Mouse (Mus musculus) embryonic facial prominence, embryonic 12.5 days (tissue): ENCODE results near the gene Sipa1l3. TPM values are rescaled to one million over a fixed set of nuclear protein-coding genes. Genes with fewer than 3 reads are reported as not detected.

Experiments
- ATAC-seq: fragments of 200-750 bp; cut with Nextera tagmentation; 2 replicates; pipeline ENCODE4 v1.8.0; 2017; ENCODE audit not compliant: insufficient number of reproducible peaks, insufficient read depth, low FRiP score, low TSS enrichment
- H3K27ac ChIP-seq: fragments of 300-500 bp; sonication (generic); 2 replicates; pipeline ENCODE4 v1.5.1; 2016; ENCODE audit warnings: mild to moderate bottlenecking
- H3K27me3 ChIP-seq: fragments of 300-500 bp; sonication (generic); 2 replicates; pipeline ENCODE4 v1.6.1; 2016; ENCODE audit warnings: mild to moderate bottlenecking, moderate library complexity
- H3K36me3 ChIP-seq: fragments of 300-500 bp; sonication (generic); 2 replicates; pipeline ENCODE4 v1.6.1; 2016; ENCODE audit warnings: mild to moderate bottlenecking
- H3K4me1 ChIP-seq: fragments of 300-500 bp; sonication (generic); 2 replicates; pipeline ENCODE4 v1.6.1; 2016
- H3K4me2 ChIP-seq: fragments of 300-500 bp; sonication (generic); replicated peaks from 2 replicates; pipeline ENCODE4 v1.6.1; 2016; ENCODE audit warnings: mild to moderate bottlenecking, moderate library complexity
- H3K4me3 ChIP-seq: fragments of 300-500 bp; sonication (generic); 2 replicates; pipeline ENCODE4 v1.5.1; 2016; ENCODE audit warnings: mild to moderate bottlenecking
- H3K9ac ChIP-seq: fragments of 300-500 bp; sonication (generic); 2 replicates; pipeline ENCODE4 v1.6.1; 2016; ENCODE audit warnings: mild to moderate bottlenecking, moderate library complexity
- H3K9me3 ChIP-seq: fragments of 300-500 bp; sonication (generic); 2 replicates; pipeline ENCODE4 v1.6.1; 2016; ENCODE audit warnings: mild to moderate bottlenecking, moderate library complexity
- WGBS: fragments of 180-500 bp; shearing (Covaris S2); methylation state at CpG from one replicate; pipeline ENCODE4 v1.1.7; 2016; 5-methylcytosine and 5-hydroxymethylcytosine counted together
- polyA plus RNA-seq: library from polyadenylated mRNA; unstranded; fragments of >200 nt; fragmentation: Nextera tagmentation; extraction: Ambion mirVana; gene quantifications from 2 replicates; pipeline ENCODE4 v1.2.1, GENCODE M21; 2016

Gene Sipa1l3
- polyA plus RNA-seq, 1 experiment from 2014 or later, result 16.3 TPM

GRCm38 (mm10) chr7:29338351-29338919 lies 180.0 kb downstream of the Sipa1l3 start:
- H3K4me1 ChIP-seq, result peaks cover 12% of the 10 kb centered on the region
- H3K27ac ChIP-seq, result no peak overlapping the region
- H3K9ac ChIP-seq, result no peak overlapping the region
- ATAC-seq, result no peak
- no peaks in the 10 kb centered on the region for H3K9me3 ChIP-seq
- peaks cover 5% of the 10 kb centered on the region; the same call in 1 of the 2 replicates for H3K36me3 ChIP-seq
- 86% methylated on average over 9 of the region's 9 CpGs for WGBS
- no peak overlapping the region for H3K4me2 ChIP-seq
- no peak overlapping the region for H3K4me3 ChIP-seq
- H3K27me3 ChIP-seq, result no peaks in the 10 kb centered on the region

GRCm38 (mm10) chr7:29337766-29338165 lies 180.7 kb downstream of the Sipa1l3 start:
- no peak overlapping the region for H3K9ac ChIP-seq
- WGBS, result 89% methylated on average over 2 of the region's 2 CpGs
- peaks cover 12% of the 10 kb centered on the region for H3K4me1 ChIP-seq
- no peak for ATAC-seq
- no peaks in the 10 kb centered on the region for H3K27me3 ChIP-seq
- no peaks in the 10 kb centered on the region for H3K9me3 ChIP-seq
- no peak overlapping the region for H3K4me3 ChIP-seq
- H3K4me2 ChIP-seq, result no peak overlapping the region
- no peak overlapping the region for H3K27ac ChIP-seq
- peaks cover 5% of the 10 kb centered on the region; the same call in 1 of the 2 replicates for H3K36me3 ChIP-seq

- H3K36me3 ChIP-seq, result peaks cover 10% of the 10 kb centered on the region
- no peak overlapping the region for H3K4me2 ChIP-seq
- no peak overlapping the region for H3K27ac ChIP-seq
- H3K4me3 ChIP-seq, result no peak overlapping the region
- H3K27me3 ChIP-seq, result no peaks in the 10 kb centered on the region
- ATAC-seq, result no peak
- H3K4me1 ChIP-seq, result peaks cover 3% of the 10 kb centered on the region
- no peaks in the 10 kb centered on the region for H3K9me3 ChIP-seq
- 74% methylated on average over 9 of the region's 9 CpGs for WGBS
- no peak overlapping the region for H3K9ac ChIP-seq
These were observed 181.6 kb downstream of the Sipa1l3 start for GRCm38 (mm10) chr7:29336795-29337319.

GRCm38 (mm10) chr7:29335841-29336671 lies 182.4 kb downstream of the Sipa1l3 start:
- no peaks in the 10 kb centered on the region for H3K4me1 ChIP-seq
- no peaks in the 10 kb centered on the region for H3K27me3 ChIP-seq
- H3K36me3 ChIP-seq, result peaks cover 18% of the 10 kb centered on the region
- no peak for ATAC-seq
- no peak overlapping the region for H3K4me2 ChIP-seq
- no peaks in the 10 kb centered on the region for H3K9me3 ChIP-seq
- no peak overlapping the region for H3K9ac ChIP-seq
- WGBS, result 64% methylated on average over 6 of the region's 6 CpGs
- H3K4me3 ChIP-seq, result no peak overlapping the region
- no peak overlapping the region for H3K27ac ChIP-seq

DNA sequence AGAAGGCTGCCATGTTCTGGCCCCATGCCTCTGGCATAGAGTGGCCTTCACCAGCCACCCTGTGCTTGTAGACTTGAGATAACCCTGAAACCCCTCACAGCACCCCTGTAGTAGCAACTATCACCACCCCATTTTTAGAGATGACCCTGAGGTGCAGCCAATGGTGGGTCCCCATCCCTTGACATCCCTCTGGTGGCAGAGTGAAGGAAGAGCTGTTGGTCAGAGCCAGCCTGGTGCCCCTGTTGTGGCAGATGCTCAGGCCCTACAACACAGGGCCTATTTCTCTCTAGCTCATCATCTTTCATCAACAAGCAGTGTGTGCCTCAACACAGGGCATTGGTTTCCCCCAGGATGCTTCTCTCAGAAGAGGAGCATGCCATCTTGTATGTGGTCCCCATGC lies 183.2 kb downstream of the Sipa1l3 start:
- Histone ChIP-seq H3K4me1 (no peaks in the 10 kb centered on the region), H3K27ac (no peak overlapping the region), H3K9me3 (no peaks in the 10 kb centered on the region), H3K4me2 (no peak overlapping the region), H3K9ac (no peak overlapping the region), H3K27me3 (no peaks in the 10 kb centered on the region), H3K36me3 (peaks cover 23% of the 10 kb centered on the region), H3K4me3 (no peak overlapping the region)
- no peak for ATAC-seq

GRCm38 (mm10) chr7:29334156-29334555 lies 184.3 kb downstream of the Sipa1l3 start:
- Histone ChIP-seq H3K27me3 (no peaks in the 10 kb centered on the region), H3K9ac (no peak overlapping the region), H3K27ac (no peak overlapping the region), H3K4me1 (no peaks in the 10 kb centered on the region), H3K36me3 (peaks cover 34% of the 10 kb centered on the region), H3K4me3 (no peak overlapping the region), H3K9me3 (no peaks in the 10 kb centered on the region), H3K4me2 (no peak overlapping the region)
- 65% methylated on average over 7 of the region's 7 CpGs for WGBS
- no peak for ATAC-seq

DNA sequence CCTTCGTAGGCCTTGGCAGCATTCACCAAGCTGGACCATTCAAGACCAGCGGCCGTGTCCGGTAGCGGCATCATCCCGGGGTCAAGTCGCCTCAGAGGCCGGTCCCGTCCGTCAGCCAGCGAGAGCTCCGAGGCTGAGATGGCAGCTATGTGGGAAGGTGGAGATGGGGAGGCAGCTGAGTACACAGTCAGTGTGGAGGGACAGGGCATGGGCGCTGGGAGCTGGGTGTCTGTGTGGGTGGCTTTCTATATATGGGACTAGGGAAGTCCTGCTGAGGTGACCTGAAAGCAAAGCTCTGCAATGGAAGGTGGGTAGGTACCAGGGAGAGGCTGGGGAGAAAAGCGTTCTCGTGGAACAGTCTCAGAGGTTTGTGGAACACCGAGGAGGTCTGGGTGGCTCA lies 189.5 kb downstream of the Sipa1l3 start:
- 95% methylated on average over 16 of the region's 16 CpGs for WGBS
- no peak overlapping the region for H3K27ac ChIP-seq
- peaks cover 52% of the 10 kb centered on the region for H3K36me3 ChIP-seq
- no peaks in the 10 kb centered on the region for H3K9me3 ChIP-seq
- no peak overlapping the region for H3K9ac ChIP-seq
- no peaks in the 10 kb centered on the region for H3K4me1 ChIP-seq
- no peak overlapping the region for H3K4me2 ChIP-seq
- ATAC-seq, result no peak
- no peak overlapping the region for H3K4me3 ChIP-seq
- H3K27me3 ChIP-seq, result no peaks in the 10 kb centered on the region

DNA sequence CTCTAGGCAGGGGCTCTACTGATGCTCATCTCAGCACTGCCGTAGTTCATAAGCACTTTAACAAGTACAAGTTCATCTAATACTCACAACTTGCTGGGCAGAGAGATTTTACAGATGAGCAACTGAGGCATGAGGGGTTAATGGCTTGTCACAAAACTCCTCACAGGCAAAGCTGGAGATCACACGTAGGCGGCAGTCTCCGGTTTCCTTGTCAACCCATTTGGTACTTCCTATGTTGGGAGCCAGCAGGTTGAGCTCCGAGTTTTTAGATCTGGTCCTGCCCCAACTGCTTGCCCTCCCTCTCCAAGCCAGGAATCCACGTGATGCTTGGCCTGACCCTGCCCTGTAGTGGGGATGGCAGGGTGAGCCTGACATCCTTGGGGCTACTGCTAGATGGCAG lies 191.4 kb downstream of the Sipa1l3 start:
- H3K9ac ChIP-seq, result no peak overlapping the region
- WGBS, result 87% methylated on average over 6 of the region's 6 CpGs
- no peaks in the 10 kb centered on the region for H3K9me3 ChIP-seq
- no peak overlapping the region for H3K4me3 ChIP-seq
- H3K27me3 ChIP-seq, result no peaks in the 10 kb centered on the region
- no peak for ATAC-seq
- peaks cover 52% of the 10 kb centered on the region for H3K36me3 ChIP-seq
- no peak overlapping the region for H3K27ac ChIP-seq
- no peak overlapping the region for H3K4me2 ChIP-seq
- 0 out of 2 replicates have a peak, but pooled peaks cover under 1% of the 10 kb centered on the region for H3K4me1 ChIP-seq

DNA sequence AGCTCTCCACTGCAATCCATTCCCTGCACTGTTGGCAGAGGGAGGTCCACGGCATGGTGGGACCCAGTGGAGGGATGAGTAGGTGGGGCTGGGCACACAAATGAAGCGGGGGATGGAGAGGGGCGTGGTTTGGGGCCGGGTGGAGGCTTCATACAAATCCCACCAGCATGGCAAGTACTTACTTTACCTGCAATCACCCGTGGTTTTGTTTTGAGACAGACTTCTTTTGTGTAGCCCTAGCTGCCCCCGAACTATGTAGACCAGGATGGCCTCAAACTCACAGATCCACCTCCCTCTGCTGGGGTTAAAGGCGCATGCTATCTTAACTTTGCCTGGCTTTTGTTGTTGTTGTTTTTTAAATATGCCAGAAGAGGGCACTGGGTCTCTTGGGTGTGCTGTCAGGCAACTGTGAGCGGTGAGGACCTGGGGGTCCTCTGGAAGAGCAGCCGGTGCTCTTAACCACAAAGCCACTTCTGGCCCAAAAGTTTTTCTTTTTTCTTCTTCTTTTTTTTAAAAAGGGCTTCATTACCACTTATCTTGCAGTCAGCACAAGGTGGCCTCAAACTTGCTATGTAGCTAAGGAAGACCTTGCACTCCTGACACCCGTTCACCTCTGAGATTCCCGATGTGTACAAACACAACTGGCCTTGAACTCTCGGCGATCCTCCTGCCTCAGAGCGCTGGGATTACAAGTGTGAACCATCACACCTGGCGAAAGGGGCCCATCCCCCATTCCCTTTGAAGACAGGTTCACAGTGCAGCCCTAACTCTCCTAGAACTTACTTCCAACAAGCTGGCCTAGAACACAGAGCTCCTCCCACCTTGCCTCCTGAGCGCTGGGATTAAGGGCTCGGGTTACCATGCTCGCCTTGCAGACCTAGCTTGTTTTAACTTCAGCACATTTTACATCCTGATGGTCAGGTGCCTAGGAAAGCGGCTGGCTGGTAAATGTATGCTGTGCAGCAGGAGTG lies 198.8 kb downstream of the Sipa1l3 start:
- ATAC-seq, result no peak
- Histone ChIP-seq H3K27me3 (no peaks in the 10 kb centered on the region), H3K4me2 (peak overlapping the region; percentile 44), H3K4me3 (peak overlapping the region; percentile 28), H3K4me1 (peaks cover 68% of the 10 kb centered on the region), H3K36me3 (peaks cover 9% of the 10 kb centered on the region), H3K9me3 (no peaks in the 10 kb centered on the region), H3K9ac (peak overlapping the region; percentile 29; the same call in 1 of the 2 replicates), H3K27ac (peak overlapping the region; percentile 95)
- WGBS, result 8% methylated on average over 19 of the region's 19 CpGs

DNA sequence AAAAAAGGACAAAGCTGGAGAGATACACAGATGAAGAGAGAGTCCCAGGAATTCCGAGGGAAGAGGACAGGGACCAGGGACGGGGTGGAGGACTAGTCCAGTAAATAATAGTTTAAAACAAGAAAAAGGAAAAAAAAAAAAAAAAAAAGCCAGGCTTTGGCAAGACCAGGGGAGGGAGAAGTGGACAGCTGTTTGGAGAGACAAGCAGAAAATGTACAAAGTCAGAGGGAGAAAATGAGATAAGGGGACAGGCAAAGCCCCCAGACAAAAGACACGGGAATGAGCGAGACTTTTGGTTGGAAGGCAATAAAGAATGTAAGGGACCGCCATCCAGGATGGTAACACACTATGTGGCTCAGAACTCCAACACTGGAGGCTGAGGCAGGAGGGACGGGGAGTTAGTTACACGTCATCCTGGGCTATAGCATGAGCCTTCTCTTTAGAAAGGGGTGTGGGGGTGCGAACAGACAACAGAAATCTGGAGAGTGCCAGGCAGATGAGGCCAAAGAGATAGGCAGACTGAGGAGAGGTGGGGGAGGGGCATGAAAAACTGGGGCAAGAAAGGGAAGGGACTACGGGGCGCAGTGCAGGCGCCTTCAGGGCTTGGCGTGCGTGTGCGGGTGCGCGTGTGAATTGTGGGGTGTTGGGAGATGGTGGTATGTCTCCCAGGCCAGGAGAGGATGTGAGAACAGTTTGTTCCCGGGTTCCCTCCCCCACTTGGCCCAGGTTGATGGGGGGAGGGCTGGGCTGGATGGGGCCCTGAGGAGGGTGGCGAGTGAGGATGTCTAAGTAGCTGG lies 200.1 kb downstream of the Sipa1l3 start:
- Histone ChIP-seq H3K4me2 (peak overlapping the region; percentile 44), H3K27me3 (no peaks in the 10 kb centered on the region), H3K9ac (peak overlapping the region; percentile 29; the same call in 1 of the 2 replicates), H3K4me1 (peaks cover 76% of the 10 kb centered on the region), H3K9me3 (no peaks in the 10 kb centered on the region), H3K36me3 (no peaks in the 10 kb centered on the region), H3K4me3 (peak overlapping the region; percentile 28), H3K27ac (peak overlapping the region; percentile 95)
- WGBS, result 5% methylated on average over 18 of the region's 18 CpGs
- no peak for ATAC-seq
